Mouse (Mus musculus) limb, embryonic 10.5 days (tissue): ENCODE measurements around the gene Relt. TPM values are rescaled to one million over a fixed set of nuclear protein-coding genes. Genes with fewer than 3 reads are reported as not detected.

Source experiments
- DNase-seq: peaks from one replicate; pipeline ENCODE4 v3.0.0-alpha.2; 2017; ENCODE audit warnings: low spot score
- H3K27ac ChIP-seq: fragments of 300-500 bp; sonication (generic); 2 replicates; pipeline ENCODE4 v1.5.1; 2016; ENCODE audit warnings: mild to moderate bottlenecking
- H3K27me3 ChIP-seq: fragments of 300-500 bp; sonication (generic); 2 replicates; pipeline ENCODE4 v1.6.1; 2016; ENCODE audit warnings: low read depth, mild to moderate bottlenecking; ENCODE audit not compliant: poor library complexity, severe bottlenecking
- H3K36me3 ChIP-seq: fragments of 300-500 bp; sonication (generic); 2 replicates; pipeline ENCODE4 v1.6.1; 2016; ENCODE audit warnings: mild to moderate bottlenecking, moderate library complexity
- H3K4me1 ChIP-seq: fragments of 300-500 bp; sonication (generic); 2 replicates; pipeline ENCODE4 v1.6.1; 2016
- H3K4me3 ChIP-seq: fragments of 300-500 bp; sonication (generic); 2 replicates; pipeline ENCODE4 v1.5.1; 2016; ENCODE audit warnings: mild to moderate bottlenecking, moderate library complexity
- H3K9me3 ChIP-seq: fragments of 300-500 bp; sonication (generic); replicated peaks from 2 replicates; pipeline ENCODE4 v1.6.1; 2016; ENCODE audit warnings: mild to moderate bottlenecking
- WGBS: fragments of 180-500 bp; shearing (Covaris S2); methylation state at CpG from one replicate; pipeline ENCODE4 v1.1.7; 2016; 5-methylcytosine and 5-hydroxymethylcytosine counted together
- polyA plus RNA-seq: library from polyadenylated mRNA; unstranded; fragments of >200 nt; fragmentation: Nextera tagmentation; extraction: Ambion mirVana; gene quantifications from 2 replicates; pipeline ENCODE4 v1.2.1, GENCODE M21; 2016

Gene Relt
- polyA plus RNA-seq, 1 experiment from 2014 or later, result 5.9 TPM

DNA sequence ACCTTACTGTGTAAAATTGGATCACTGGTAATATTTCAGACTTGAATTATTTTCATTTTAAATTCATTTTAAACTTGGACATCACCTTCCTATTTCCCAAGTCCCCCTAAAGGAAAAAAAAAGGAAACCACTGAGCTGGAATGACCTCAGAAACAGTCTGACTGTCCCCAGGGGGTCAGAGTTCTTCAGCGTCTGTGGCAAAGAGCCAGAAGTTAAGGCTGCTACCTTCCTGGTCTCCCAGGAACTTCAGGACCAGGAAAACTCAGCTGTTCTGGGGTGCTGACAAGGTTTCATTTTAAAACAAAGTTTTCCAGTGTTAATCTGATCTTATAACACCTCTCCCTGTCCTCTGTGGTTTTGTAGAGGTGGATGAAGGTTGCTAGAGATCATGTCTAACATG lies 25.5 kb downstream of the Relt start:
- 0 out of 2 replicates have a peak, but pooled peaks cover 3% of the 10 kb centered on the region for H3K4me1 ChIP-seq
- H3K27me3 ChIP-seq, result no peaks in the 10 kb centered on the region
- 78% methylated on average over 1 of the region's 1 CpGs for WGBS
- DNase-seq, result no peak
- H3K36me3 ChIP-seq, result peaks cover 77% of the 10 kb centered on the region
- no peaks in the 10 kb centered on the region for H3K9me3 ChIP-seq
- H3K27ac ChIP-seq, result no peak overlapping the region
- H3K4me3 ChIP-seq, result no peak overlapping the region

DNA sequence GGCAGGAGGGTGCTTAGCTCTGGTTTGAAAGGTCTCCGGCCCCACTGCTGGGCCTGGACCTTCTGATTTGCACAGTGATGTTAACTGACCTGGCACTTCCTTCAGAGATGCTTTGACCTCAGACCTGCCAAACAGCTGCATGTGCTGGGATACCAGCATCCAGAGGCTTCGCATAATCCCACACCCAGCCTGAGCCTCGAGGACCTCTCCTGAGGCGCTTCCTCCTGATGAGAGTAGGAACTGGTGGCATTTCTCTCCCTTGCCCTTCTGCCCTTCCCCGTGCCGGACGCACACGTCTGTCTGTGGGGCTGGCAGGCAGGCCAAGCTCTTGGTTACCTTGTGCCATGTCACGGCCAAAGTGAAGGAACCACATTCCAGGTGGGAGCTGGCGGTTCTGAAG lies 26.6 kb downstream of the Relt start:
- 89% methylated on average over 10 of the region's 10 CpGs for WGBS
- H3K4me3 ChIP-seq, result no peak overlapping the region
- H3K4me1 ChIP-seq, result 0 out of 2 replicates have a peak, but pooled peaks cover 3% of the 10 kb centered on the region
- no peak for DNase-seq
- peaks cover 70% of the 10 kb centered on the region for H3K36me3 ChIP-seq
- H3K9me3 ChIP-seq, result no peaks in the 10 kb centered on the region
- no peaks in the 10 kb centered on the region for H3K27me3 ChIP-seq
- no peak overlapping the region for H3K27ac ChIP-seq

DNA sequence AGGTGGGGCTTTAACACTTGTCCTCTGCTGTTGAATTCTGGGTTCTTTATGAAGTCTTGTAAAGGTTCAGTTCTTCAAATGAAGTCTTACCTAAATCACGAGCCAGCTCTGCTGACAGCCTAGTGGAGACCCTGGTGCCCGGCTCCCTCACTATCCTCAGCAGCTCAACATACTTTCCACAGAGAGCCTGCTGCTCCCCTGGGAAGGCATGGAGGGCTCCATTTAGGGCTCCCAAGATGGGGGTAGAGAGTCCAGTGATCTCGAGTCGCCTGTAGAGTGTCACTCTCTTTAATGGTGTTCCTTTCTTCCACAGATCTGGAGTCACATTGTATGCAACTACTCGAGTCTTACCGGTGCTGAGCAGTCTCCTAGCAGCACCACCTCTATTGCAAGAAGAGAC lies 27.5 kb downstream of the Relt start:
- WGBS, result 87% methylated on average over 6 of the region's 6 CpGs
- no peak overlapping the region for H3K4me3 ChIP-seq
- H3K27ac ChIP-seq, result no peak overlapping the region
- H3K9me3 ChIP-seq, result no peaks in the 10 kb centered on the region
- peaks cover 75% of the 10 kb centered on the region for H3K36me3 ChIP-seq
- H3K4me1 ChIP-seq, result 0 out of 2 replicates have a peak, but pooled peaks cover 3% of the 10 kb centered on the region
- no peak for DNase-seq
- no peaks in the 10 kb centered on the region for H3K27me3 ChIP-seq

DNA sequence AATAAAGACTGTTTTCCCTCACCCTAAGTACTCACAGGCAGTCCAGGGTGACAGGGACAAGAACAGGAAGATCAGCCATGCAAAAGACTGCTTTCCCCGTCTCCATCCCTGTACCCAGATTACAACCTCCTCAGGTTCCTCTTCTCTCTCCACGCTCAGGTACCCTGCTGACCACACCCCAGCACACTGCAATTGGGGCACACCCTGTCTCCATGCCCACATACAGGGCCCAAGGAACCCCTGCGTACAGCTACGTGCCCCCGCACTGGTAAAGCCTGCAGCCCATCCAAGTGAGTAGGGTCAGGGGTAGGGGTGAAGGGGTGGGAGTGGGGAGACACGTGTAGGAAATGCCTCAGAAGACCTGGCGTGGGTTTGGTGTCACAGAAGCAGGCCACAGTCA lies 28.1 kb downstream of the Relt start:
- DNase-seq, result no peak

DNA sequence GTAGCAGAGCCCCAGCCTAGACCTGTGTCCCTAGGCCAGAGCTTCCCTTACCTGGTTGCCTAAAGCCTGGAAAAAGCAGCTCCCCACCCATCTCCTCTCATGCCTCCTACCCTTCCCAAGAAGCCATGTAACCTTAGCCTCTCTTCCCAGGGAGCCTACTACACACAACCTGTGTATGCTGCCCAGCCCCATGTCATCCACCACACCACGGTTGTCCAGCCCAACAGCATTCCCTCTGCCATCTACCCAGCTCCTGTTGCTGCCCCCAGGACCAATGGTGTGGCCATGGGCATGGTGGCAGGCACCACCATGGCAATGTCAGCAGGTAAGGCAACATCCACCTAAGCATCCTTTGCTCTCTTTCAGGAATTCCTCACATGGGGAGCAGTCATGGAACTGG lies 29.4 kb downstream of the Relt start:
- H3K27me3 ChIP-seq, result no peaks in the 10 kb centered on the region
- H3K27ac ChIP-seq, result no peak overlapping the region
- peaks cover 70% of the 10 kb centered on the region for H3K36me3 ChIP-seq
- no peaks in the 10 kb centered on the region for H3K9me3 ChIP-seq
- H3K4me1 ChIP-seq, result 0 out of 2 replicates have a peak, but pooled peaks cover 3% of the 10 kb centered on the region
- 85% methylated on average over 1 of the region's 1 CpGs for WGBS
- no peak overlapping the region for H3K4me3 ChIP-seq
- DNase-seq, result no peak

More for the DNA sequence above, 28.1 kb downstream of the Relt start:
- Histone ChIP-seq H3K27ac (no peak overlapping the region), H3K4me3 (no peak overlapping the region), H3K4me1 (0 out of 2 replicates have a peak, but pooled peaks cover 3% of the 10 kb centered on the region), H3K27me3 (no peaks in the 10 kb centered on the region), H3K9me3 (no peaks in the 10 kb centered on the region), H3K36me3 (peaks cover 75% of the 10 kb centered on the region)
- 90% methylated on average over 7 of the region's 7 CpGs for WGBS

DNA sequence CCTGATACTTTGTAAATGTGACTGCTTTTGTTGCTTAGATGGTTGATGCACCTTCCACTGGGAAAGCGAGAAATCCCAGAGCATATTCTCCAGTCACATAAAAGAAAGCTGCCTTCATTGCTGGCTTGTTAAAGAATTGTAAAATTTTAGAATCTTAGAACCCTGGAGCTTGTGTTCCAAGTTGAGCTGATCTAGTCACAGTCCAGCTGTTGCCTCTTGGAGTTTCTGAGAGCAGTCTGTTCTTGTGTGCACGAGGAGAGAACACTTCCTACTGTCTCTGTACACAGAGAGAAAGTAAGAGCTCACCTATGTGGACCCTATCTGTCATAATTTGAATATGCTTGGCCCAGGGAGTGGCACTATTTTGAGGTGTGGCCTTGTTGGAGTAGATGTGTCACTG lies 34.7 kb downstream of the Relt start:
- no peak for DNase-seq
- Histone ChIP-seq H3K27ac (no peak overlapping the region), H3K27me3 (no peaks in the 10 kb centered on the region), H3K9me3 (no peaks in the 10 kb centered on the region), H3K4me1 (no peaks in the 10 kb centered on the region), H3K4me3 (no peak overlapping the region), H3K36me3 (peaks cover 57% of the 10 kb centered on the region)
- 88% methylated on average over 2 of the region's 2 CpGs for WGBS

DNA sequence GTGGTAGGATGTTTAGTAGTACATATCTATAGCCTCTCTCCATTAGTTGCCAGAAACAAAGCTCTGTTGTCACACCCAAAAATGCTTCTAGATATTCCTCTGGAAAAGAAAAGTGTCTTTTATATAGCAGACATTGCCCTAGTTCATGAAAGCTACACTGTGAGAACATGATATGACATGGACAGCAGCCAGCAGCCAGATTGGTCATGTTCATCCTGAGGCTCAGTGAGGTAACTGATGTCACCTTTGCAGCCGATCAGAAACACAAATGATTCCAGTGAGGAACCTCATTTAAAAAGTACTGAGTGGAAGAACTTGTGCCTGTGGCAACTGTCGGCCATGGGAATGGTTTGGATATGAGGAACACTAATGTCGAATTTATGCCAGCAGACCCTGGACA lies 38.6 kb downstream of the Relt start:
- H3K27me3 ChIP-seq, result no peaks in the 10 kb centered on the region

DNA sequence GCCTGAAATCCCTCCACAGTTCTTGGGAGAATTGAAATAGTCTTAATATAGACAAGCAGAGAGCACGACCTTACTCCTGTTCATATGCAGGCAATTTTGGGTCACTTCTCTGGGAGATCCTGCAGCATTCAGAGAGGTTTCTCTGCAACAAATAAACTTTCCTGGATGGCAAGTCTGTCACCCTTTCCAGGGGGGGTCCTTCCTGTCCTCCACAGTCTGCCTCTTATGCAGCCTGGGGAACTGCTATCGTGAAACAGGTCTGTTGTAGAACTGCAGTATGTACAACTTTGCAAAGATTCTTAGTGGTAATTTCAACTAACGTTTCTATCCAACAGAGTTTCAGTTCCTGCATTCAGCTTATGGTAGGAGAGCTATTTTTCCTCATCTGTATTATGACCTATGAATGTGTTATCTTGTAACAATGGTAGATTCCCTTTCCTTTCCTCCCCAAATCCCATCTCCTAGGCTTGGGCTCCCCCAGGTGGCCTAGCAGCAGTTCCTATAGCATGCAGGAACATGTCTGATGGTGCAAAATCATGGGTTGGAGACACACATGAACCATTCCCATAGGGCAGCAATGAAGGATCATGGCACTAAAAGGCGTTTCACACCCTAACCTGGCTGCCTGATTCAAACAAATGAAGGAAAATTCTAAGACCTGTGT lies 44.7 kb downstream of the Relt start:
- Histone ChIP-seq H3K4me3 (no peak overlapping the region), H3K9me3 (no peaks in the 10 kb centered on the region), H3K27me3 (no peaks in the 10 kb centered on the region), H3K36me3 (peaks cover 7% of the 10 kb centered on the region; the same call in 1 of the 2 replicates), H3K27ac (no peak overlapping the region), H3K4me1 (no peaks in the 10 kb centered on the region)
- 90% methylated on average over 4 of the region's 4 CpGs for WGBS
- no peak for DNase-seq

More for the DNA sequence above, 38.6 kb downstream of the Relt start:
- Histone ChIP-seq H3K9me3 (no peaks in the 10 kb centered on the region), H3K4me3 (no peak overlapping the region), H3K4me1 (no peaks in the 10 kb centered on the region), H3K36me3 (peaks cover 42% of the 10 kb centered on the region), H3K27ac (no peak overlapping the region)
- DNase-seq, result no peak
- WGBS, result 91% methylated on average over 3 of the region's 3 CpGs

DNA sequence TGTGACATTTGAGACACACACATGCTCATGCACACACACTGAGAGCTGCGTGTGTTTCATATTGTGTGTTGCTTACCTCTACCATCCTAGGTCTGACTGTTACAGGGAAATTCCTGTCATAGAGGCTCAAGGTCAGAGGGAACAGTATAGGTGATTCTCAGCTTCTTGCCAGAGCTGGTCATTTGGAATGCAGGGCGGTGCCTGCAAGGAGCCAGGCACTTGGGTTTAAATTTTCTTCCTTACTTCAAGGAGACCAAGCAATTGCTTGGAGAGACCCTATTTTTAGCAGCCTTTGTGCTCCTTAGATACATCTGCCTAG lies 45.8 kb downstream of the Relt start:
- Histone ChIP-seq H3K4me3 (no peak overlapping the region), H3K9me3 (no peaks in the 10 kb centered on the region), H3K27ac (no peak overlapping the region), H3K27me3 (no peaks in the 10 kb centered on the region), H3K36me3 (peaks cover 8% of the 10 kb centered on the region; the same call in 1 of the 2 replicates), H3K4me1 (no peaks in the 10 kb centered on the region)
- 85% methylated on average over 2 of the region's 2 CpGs for WGBS
- no peak for DNase-seq

DNA sequence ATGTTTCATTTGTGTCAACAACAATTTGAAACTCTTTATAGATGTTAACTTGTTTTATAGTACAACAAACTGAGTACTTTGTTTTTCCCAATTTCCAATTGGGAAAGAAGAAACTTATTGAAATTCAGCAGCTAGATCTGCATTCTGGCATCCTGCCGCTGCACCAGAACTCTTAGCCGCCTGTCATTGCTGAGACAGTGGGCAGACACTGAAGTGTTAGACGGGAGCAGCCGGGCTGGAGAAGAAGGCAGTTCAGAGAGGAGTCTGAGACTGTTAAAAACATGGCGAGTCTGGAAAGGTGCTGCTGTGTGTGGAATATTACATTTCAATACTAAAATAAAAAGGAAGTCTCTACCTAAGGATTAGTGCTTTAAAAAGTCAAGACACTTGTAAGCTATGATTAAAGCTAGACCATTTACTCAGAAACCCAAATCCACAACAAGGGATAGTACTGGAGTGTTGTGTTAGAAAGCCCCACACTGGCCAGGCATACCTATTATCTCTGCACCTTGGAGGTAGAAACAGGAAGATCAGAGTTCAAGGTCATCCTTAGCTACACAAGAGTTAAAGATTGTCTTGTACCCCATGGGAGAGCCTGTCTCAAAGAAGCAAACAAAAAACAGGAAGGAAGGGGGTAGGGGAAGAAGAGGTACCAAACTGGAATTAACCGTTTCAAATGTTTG lies 46.3 kb downstream of the Relt start:
- DNase-seq, result no peak
- Histone ChIP-seq H3K4me3 (no peak overlapping the region), H3K36me3 (peaks cover 8% of the 10 kb centered on the region; the same call in 1 of the 2 replicates), H3K9me3 (no peaks in the 10 kb centered on the region), H3K27me3 (no peaks in the 10 kb centered on the region), H3K4me1 (no peaks in the 10 kb centered on the region), H3K27ac (no peak overlapping the region)
- WGBS, result 82% methylated on average over 6 of the region's 6 CpGs

DNA sequence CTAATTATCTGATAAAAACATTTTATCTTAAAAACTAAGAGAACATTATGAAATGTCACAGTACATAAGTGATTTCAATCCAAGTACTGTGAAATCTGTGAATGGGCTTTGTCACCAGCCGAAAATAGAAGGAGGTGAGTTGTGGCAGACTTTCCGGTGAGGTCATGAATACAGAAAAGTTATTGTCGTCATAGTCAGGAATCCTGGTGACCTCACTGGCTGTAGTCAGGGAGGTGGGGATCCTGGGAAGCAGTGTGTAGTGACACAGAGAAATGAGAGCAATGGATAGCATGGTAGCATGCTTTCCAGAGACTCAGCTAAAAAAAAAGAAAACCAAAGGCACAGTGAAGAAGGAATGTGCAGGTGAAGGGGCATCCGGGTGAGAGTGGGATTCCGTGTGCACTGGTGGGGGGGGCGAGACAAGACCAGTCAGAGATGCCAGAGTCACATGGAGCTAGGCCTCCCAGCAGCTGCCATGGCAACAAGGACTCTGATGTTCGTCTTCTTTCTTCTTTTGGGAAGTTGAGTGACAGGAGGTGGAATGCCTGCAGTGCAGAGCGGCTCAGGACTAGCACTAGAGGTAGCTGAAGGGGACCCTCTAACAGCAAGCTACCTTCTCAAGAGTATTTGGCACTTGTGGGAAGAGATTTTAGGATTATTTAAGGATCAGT lies 47.2 kb downstream of the Relt start:
- DNase-seq, result no peak
- H3K27ac ChIP-seq, result no peak overlapping the region
- WGBS, result 77% methylated on average over 8 of the region's 8 CpGs

DNA sequence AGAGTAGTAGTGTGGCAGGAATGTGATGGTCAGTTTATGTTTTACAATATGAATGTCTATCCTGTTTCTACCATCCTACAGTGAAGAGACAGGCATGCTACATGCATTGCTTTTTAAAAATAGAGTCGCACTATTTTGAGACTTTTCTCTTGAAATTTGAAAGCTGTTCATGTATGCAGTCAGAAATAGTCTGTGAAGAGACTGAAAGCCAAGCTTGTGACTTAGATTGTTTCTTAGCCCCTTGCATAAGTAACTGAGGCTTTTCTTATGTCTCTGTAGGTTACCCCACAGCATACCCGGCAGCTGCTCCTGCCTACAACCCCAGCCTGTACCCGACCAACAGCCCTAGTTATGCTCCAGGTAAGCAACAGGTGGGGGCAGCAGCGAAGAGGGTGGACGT lies 50.6 kb downstream of the Relt start:
- 84% methylated on average over 5 of the region's 5 CpGs for WGBS
- H3K4me1 ChIP-seq, result no peaks in the 10 kb centered on the region
- no peak for DNase-seq

More for the DNA sequence above, 47.2 kb downstream of the Relt start:
- H3K4me3 ChIP-seq, result no peak overlapping the region
- no peaks in the 10 kb centered on the region for H3K27me3 ChIP-seq
- peaks cover 10% of the 10 kb centered on the region for H3K36me3 ChIP-seq
- H3K4me1 ChIP-seq, result no peaks in the 10 kb centered on the region
- H3K9me3 ChIP-seq, result no peaks in the 10 kb centered on the region

DNA sequence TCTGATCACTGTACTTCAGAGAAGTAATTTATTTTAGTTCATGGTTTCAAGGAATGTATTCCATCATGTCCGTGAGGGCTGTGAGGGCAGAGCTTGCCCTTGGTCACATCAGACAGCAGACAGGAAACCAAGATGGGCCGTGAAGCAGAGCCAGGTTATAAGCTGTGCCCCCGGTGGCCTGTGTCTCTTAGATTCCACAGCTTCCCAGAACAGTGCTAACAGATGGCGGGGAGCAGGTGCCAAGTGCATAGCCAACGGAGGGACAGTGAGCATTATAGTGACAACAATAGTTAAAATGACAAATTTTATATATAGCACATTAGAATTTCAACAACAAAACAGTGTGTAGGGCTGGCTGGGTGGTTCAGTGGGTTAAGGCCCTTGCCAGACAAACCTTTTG lies 51.3 kb downstream of the Relt start:
- no peak overlapping the region for H3K27ac ChIP-seq
- DNase-seq, result no peak
- peaks cover 22% of the 10 kb centered on the region for H3K36me3 ChIP-seq
- no peaks in the 10 kb centered on the region for H3K27me3 ChIP-seq
- 85% methylated on average over 5 of the region's 5 CpGs for WGBS
- H3K4me3 ChIP-seq, result no peak overlapping the region
- H3K9me3 ChIP-seq, result no peaks in the 10 kb centered on the region
- no peaks in the 10 kb centered on the region for H3K4me1 ChIP-seq

More for the DNA sequence above, 50.6 kb downstream of the Relt start:
- Histone ChIP-seq H3K4me3 (no peak overlapping the region), H3K9me3 (no peaks in the 10 kb centered on the region), H3K27me3 (no peaks in the 10 kb centered on the region), H3K36me3 (peaks cover 22% of the 10 kb centered on the region), H3K27ac (no peak overlapping the region)
